Mouse (Mus musculus): Measurements from ENCODE around the gene Gm28308. TPM values are rescaled to one million over a fixed set of nuclear protein-coding genes. Genes with fewer than 3 reads are reported as not detected.
A peak's percentile ranks its signal among the peaks of the same experiment; 100 is the strongest.

Gene Gm28308
- polyA plus RNA-seq, 1 experiment from 2014 or later: not detected

- Histone ChIP-seq H3K9ac (ENCODE audit: low read depth, low read length) (peak overlapping the region; percentile 69), H3K9me3 (ENCODE audit: control insufficient read depth, low read length) (no peaks in the 10 kb centered on the region), H3K36me3 (ENCODE audit: control insufficient read depth, insufficient read depth, low read length) (no peaks in the 10 kb centered on the region), H3K4me3 (ENCODE audit: low read length) (peak overlapping the region; percentile 52), H3K27me3 (replicated peaks; ENCODE audit: control insufficient read depth, insufficient read depth, low read length) (peaks cover 38% of the 10 kb centered on the region), H3K4me2 (ENCODE audit: low read length) (peak overlapping the region; percentile 64), H3K4me1 (ENCODE audit: control insufficient read depth, insufficient read depth, low read depth, low read length) (no peaks in the 10 kb centered on the region), H3K27ac (ENCODE audit: low read depth, low read length) (peak overlapping the region; percentile 90)
- no peak for ATAC-seq
- 1% methylated on average over 4 of the region's 4 CpGs for WGBS
These were observed 34.0 kb downstream of the Gm28308 start for GRCm38 (mm10) chr6:52178918-52179665.

DNA sequence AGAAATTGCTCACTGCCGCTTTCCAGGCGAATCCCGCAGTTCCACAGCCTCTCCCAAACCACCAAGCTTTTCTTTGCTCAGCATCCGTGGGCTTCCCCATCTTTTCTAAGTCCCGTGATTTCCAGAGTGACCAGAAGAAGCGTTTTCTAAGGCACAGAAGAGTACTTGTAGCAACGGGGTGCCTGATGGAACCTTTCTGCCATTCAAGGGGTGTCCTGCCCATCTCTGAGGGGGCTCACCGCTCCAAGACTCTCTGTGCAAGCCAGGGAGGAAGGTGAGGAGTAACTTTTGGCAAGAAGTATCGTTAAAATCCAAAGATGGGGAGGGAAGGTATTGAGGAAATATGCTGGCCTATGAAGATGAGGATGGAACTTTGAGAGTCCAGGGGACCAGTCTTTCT lies 35.3 kb downstream of the Gm28308 start:
- Histone ChIP-seq H3K9me3 (ENCODE audit: control insufficient read depth, low read length) (no peaks in the 10 kb centered on the region), H3K4me3 (ENCODE audit: low read length) (peak overlapping the region; percentile 52), H3K9ac (ENCODE audit: low read depth, low read length) (peak overlapping the region; percentile 69), H3K36me3 (ENCODE audit: control insufficient read depth, insufficient read depth, low read length) (no peaks in the 10 kb centered on the region), H3K27ac (ENCODE audit: low read depth, low read length) (peak overlapping the region; percentile 90), H3K27me3 (replicated peaks; ENCODE audit: control insufficient read depth, insufficient read depth, low read length) (peaks cover 34% of the 10 kb centered on the region), H3K4me1 (ENCODE audit: control insufficient read depth, insufficient read depth, low read depth, low read length) (no peaks in the 10 kb centered on the region), H3K4me2 (ENCODE audit: low read length) (peak overlapping the region; percentile 64)
- 3% methylated on average over 9 of the region's 9 CpGs for WGBS
- no peak for ATAC-seq

GRCm38 (mm10) chr6:52177061-52177735 lies 35.9 kb downstream of the Gm28308 start, which contains the start of gene 5730596B20Rik:
TSS of gene 5730596B20Rik (plus strand) at chr6:52177498.
- Histone ChIP-seq H3K4me1 (ENCODE audit: control insufficient read depth, insufficient read depth, low read depth, low read length) (no peaks in the 10 kb centered on the region; the same call in 1 of the 2 replicates), H3K27me3 (replicated peaks; ENCODE audit: control insufficient read depth, insufficient read depth, low read length) (peaks cover 29% of the 10 kb centered on the region), H3K27ac (ENCODE audit: low read depth, low read length) (peak within 1 kb of the TSS; percentile 90), H3K36me3 (ENCODE audit: control insufficient read depth, insufficient read depth, low read length) (no peaks in the 10 kb centered on the region), H3K9me3 (ENCODE audit: control insufficient read depth, low read length) (no peaks in the 10 kb centered on the region), H3K4me2 (ENCODE audit: low read length) (peak within 1 kb of the TSS; percentile 64), H3K9ac (ENCODE audit: low read depth, low read length) (peak within 1 kb of the TSS; percentile 69), H3K4me3 (ENCODE audit: low read length) (peak within 1 kb of the TSS; percentile 52)
- WGBS: 1% methylated on average over 36 of the region's 36 CpGs
- no peak for ATAC-seq

DNA sequence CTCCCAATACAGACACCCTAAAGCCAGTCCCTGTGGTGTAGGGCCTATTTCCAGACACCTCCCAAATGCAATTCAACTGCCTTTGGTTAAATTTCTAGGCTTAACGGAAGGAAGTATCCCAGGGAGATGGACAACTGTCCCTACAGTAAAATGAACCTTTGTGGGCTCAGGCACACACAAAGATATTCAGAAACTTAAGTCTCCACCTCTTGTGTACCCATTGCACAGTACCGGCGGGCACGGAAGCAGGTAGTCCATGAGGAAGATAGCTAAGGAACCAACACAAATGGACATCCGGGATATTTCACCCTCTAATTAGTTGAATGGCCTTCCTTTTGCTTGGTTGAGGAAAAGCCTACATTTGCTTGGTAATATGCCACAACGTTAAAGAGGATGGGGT lies 36.7 kb downstream of the Gm28308 start:
- peak overlapping the region; percentile 69 for H3K9ac ChIP-seq (ENCODE audit: low read depth, low read length)

GRCm38 (mm10) chr6:52175864-52176263 lies 37.3 kb downstream of the Gm28308 start:
- Histone ChIP-seq H3K4me3 (ENCODE audit: low read length) (peak overlapping the region; percentile 52), H3K4me1 (ENCODE audit: control insufficient read depth, insufficient read depth, low read depth, low read length) (peaks cover 5% of the 10 kb centered on the region; the same call in 1 of the 2 replicates), H3K4me2 (ENCODE audit: low read length) (peak overlapping the region; percentile 64), H3K9ac (ENCODE audit: low read depth, low read length) (peak overlapping the region; percentile 69), H3K9me3 (ENCODE audit: control insufficient read depth, low read length) (no peaks in the 10 kb centered on the region), H3K36me3 (ENCODE audit: control insufficient read depth, insufficient read depth, low read length) (no peaks in the 10 kb centered on the region), H3K27me3 (replicated peaks; ENCODE audit: control insufficient read depth, insufficient read depth, low read length) (peaks cover 31% of the 10 kb centered on the region), H3K27ac (ENCODE audit: low read depth, low read length) (peak overlapping the region; percentile 90)
- peak; percentile 43 for ATAC-seq
- 1% methylated on average over 17 of the region's 35 CpGs for WGBS

More for the DNA sequence above, 36.7 kb downstream of the Gm28308 start:
- Histone ChIP-seq H3K36me3 (ENCODE audit: control insufficient read depth, insufficient read depth, low read length) (no peaks in the 10 kb centered on the region), H3K9me3 (ENCODE audit: control insufficient read depth, low read length) (no peaks in the 10 kb centered on the region), H3K4me3 (ENCODE audit: low read length) (peak overlapping the region; percentile 52), H3K27me3 (replicated peaks; ENCODE audit: control insufficient read depth, insufficient read depth, low read length) (peaks cover 34% of the 10 kb centered on the region), H3K4me1 (ENCODE audit: control insufficient read depth, insufficient read depth, low read depth, low read length) (peaks cover 5% of the 10 kb centered on the region; the same call in 1 of the 2 replicates), H3K4me2 (ENCODE audit: low read length) (peak overlapping the region; percentile 64), H3K27ac (ENCODE audit: low read depth, low read length) (peak overlapping the region; percentile 90)
- WGBS: under 1% methylated on average over 6 of the region's 6 CpGs
- ATAC-seq: no peak

DNA sequence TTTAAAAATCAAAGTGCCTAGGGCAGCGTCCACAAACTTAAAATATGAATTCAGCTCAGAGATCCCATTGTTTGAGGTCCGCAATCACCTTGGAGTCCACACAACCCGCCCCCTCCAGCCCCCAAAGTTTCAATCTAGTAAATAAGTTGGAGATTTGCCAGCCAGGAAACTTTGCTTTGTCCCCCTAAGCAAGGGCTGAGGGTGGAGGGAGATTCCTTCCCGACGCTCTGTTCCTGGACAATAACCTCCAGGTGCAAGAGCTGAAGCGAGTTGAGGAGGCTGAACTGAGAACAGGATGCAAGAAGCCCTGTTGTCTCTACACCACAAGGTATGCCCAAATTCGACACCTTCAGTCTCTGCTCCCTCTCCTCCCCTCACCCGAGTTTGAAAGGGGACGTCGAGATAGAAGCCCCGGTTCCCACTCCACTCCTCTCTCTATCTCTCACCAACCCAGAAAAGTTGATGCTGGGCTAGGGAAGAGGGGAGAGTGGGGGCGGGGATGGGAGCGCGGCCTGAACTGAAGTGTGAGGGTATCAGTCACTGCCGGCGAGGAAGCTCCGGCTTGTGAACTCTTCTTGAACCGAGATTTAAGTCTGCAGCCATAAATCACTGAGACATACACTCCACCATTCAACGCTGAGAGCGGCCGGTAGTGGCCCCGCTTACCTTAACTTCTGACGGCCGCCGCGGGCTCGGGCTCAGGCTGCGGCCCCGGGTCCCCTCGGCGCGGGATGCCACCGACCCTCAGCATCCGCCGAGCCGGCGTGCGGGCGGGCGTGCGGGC lies 38.0 kb downstream of the Gm28308 start:
- H3K4me2 ChIP-seq (ENCODE audit: low read length): peak overlapping the region; percentile 64
- H3K9ac ChIP-seq (ENCODE audit: low read depth, low read length): peak overlapping the region; percentile 69
- H3K4me1 ChIP-seq (ENCODE audit: control insufficient read depth, insufficient read depth, low read depth, low read length): peaks cover 5% of the 10 kb centered on the region
- H3K27me3 ChIP-seq (replicated peaks; ENCODE audit: control insufficient read depth, insufficient read depth, low read length): peaks cover 31% of the 10 kb centered on the region
- no peaks in the 10 kb centered on the region for H3K36me3 ChIP-seq (ENCODE audit: control insufficient read depth, insufficient read depth, low read length)
- no peaks in the 10 kb centered on the region for H3K9me3 ChIP-seq (ENCODE audit: control insufficient read depth, low read length)
- H3K27ac ChIP-seq (ENCODE audit: low read depth, low read length): peak overlapping the region; percentile 90
- peak overlapping the region; percentile 52 for H3K4me3 ChIP-seq (ENCODE audit: low read length)
- under 1% methylated on average over 35 of the region's 41 CpGs for WGBS
- 0 out of 2 replicates have a peak, but pooled peaks have one; percentile 2 for ATAC-seq

DNA sequence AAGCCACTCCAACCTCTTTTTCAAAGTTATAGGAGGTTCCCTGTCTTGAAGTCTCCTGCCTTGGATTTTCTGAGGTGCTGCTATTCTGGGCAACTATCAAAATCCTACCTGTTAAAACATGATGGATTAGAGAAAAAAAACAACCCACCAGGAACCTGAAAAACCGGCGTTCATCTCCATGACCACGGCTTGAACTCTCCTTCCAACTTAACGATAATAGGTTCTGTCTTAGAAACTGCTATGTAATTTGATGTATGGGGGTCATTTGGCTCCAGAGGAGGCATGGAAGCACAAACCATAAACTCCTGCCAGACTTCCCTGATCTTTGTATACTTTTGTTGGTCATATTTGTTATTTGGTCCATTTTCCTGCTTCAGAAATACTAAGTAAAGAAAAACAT lies 39.5 kb downstream of the Gm28308 start:
- Histone ChIP-seq H3K27ac (ENCODE audit: low read depth, low read length) (peak overlapping the region; percentile 59), H3K9me3 (ENCODE audit: control insufficient read depth, low read length) (no peaks in the 10 kb centered on the region), H3K4me1 (ENCODE audit: control insufficient read depth, insufficient read depth, low read depth, low read length) (peaks cover 8% of the 10 kb centered on the region), H3K36me3 (ENCODE audit: control insufficient read depth, insufficient read depth, low read length) (no peaks in the 10 kb centered on the region), H3K27me3 (replicated peaks; ENCODE audit: control insufficient read depth, insufficient read depth, low read length) (peaks cover 22% of the 10 kb centered on the region), H3K4me3 (ENCODE audit: low read length) (peak overlapping the region; percentile 34), H3K9ac (ENCODE audit: low read depth, low read length) (no peak overlapping the region; the same call in 1 of the 2 replicates), H3K4me2 (ENCODE audit: low read length) (peak overlapping the region; percentile 69)
- 4% methylated on average over 4 of the region's 4 CpGs for WGBS
- no peak for ATAC-seq

DNA sequence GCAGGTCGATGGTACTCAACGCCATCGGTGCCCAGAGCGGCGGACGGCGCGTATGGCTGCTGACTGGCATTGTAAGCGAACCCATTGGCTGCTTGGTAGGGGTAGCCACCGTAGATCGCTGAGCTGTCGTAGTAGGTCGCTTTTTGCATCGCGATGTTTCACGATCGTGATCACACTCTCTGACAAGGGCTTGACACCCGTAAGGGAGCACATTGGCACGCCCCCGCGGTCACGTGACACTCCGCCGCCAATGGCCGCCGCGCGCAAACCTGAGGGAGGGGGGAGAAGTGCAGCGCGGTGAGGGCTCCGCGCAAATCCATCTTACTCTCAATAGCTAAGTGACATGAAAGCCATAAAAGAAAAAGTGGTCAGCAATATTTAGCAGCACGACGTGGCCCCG lies 40.6 kb downstream of the Gm28308 start:
- Histone ChIP-seq H3K27ac (ENCODE audit: low read depth, low read length) (peak overlapping the region; percentile 91), H3K4me1 (ENCODE audit: control insufficient read depth, insufficient read depth, low read depth, low read length) (peaks cover 8% of the 10 kb centered on the region), H3K4me3 (ENCODE audit: low read length) (peak overlapping the region; percentile 34), H3K4me2 (ENCODE audit: low read length) (peak overlapping the region; percentile 69), H3K9ac (ENCODE audit: low read depth, low read length) (peak overlapping the region; percentile 60), H3K36me3 (ENCODE audit: control insufficient read depth, insufficient read depth, low read length) (no peaks in the 10 kb centered on the region), H3K9me3 (ENCODE audit: control insufficient read depth, low read length) (no peaks in the 10 kb centered on the region), H3K27me3 (replicated peaks; ENCODE audit: control insufficient read depth, insufficient read depth, low read length) (peaks cover 20% of the 10 kb centered on the region)
- under 1% methylated on average over 35 of the region's 35 CpGs for WGBS
- ATAC-seq: peak; percentile 90

All from hindbrain, embryonic 16.5 days (tissue).